Mouse (Mus musculus) adrenal gland, adult 8-10 months (tissue): ENCODE measurements at regions not wholly inside any gene's neighbourhood (a gene's known extent, or its start where the extent isn't known, plus 50 kb on each side); places are given as distances from the start of the nearest gene placed in this dataset.

Source experiments
- DNase-seq: peaks from one replicate; pipeline ENCODE4 v3.0.0; 2022

DNA sequence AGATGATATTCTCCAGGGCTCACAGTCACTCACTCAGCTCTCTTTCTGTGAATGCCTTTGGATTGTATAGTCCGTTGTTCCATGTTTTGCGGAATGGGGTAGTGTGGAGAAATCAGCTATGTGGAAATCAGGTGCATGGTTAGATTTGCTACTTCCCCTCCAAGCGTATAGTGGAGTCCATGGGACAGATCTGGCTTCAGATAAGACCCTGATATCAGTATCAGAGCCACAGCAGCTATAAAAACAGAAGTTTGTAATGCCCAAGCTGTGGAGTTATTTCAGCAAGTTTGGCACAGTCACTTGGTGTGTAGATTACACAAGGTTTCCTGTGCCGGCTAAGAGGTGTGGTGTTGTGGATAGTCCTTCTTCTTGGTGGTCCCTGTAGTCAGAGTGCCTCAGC lies 359.6 kb upstream of the Nr3c2 start:
- DNase-seq = no peak

DNA sequence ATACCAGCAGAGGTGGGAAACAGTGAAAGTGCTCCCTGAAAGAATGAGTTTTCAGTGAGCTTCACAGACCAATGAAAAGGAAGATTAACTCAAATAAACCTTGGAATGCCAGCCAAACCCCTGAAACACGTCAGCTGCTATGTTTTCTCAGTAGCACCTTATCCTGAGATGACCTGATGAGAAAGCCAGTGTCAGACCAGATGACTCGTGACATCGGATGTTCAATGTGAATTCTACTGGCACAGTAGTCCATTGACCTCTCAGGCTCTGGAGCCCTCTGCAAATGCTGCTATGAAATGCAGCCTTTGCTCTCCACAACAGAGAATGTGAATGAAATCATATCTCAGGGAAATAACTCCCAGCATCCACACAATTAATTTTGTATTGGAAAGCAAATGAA lies 358.6 kb upstream of the Nr3c2 start:
- peak; percentile 52 for DNase-seq

DNA sequence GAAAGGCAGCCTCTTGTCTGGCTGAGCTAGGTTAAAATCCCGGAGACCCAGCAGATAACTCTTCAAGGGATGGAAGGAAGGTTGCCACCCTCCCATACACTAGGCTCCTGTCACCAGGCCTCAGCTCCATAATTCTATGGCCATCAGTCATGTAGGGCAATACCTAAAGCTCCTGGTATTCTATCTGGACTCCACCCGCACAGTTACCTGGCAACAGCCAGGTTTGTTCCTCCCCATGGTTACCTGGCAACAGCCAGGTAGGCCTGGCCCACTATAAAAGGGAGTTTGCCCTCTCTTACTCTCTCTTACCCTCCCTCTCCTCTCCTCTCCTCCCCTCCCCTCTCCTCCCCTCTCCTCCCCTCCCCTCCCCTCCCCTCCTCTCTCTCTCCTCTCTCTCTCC lies 347.6 kb upstream of the Nr3c2 start:
- no peak for DNase-seq

DNA sequence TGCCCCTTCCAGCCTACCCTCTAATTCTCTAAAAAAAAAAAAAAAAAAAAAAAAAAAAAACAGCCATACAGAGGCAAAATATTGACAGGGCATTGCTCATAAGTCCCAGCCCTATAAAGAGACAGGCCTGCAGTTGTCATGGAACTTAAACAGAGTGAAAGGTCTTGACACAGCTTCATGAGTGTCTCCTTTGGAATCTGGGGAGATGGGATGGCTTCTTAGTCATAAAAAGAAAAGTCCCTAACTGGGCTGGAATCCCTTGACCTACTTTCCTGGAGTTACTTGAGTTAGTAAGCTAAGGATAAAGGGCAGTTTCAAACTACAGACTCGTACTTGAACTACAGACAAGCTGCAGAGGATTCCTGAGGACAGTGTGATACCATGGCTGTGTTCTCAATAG lies 297.7 kb upstream of the Nr3c2 start:
- no peak for DNase-seq

DNA sequence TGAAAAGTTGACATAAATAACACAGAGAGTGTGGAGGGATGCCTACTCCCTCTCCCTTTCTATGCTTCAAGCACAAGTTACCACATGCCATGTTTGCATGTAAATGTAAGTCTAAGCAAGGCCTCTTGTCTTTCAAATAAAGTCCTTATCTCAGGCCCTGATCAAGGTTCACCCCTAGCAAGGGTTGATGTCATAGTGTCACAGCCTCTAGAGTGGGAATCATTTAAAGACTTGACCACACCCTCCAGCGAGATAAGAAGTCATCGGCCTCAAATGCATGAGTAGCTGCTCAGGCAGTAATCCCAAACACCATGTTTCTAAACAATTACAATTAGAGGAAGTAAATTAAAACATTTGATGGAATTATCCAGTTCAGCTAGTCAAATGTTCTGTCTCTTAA lies 280.5 kb upstream of the Nr3c2 start:
- no peak for DNase-seq

DNA sequence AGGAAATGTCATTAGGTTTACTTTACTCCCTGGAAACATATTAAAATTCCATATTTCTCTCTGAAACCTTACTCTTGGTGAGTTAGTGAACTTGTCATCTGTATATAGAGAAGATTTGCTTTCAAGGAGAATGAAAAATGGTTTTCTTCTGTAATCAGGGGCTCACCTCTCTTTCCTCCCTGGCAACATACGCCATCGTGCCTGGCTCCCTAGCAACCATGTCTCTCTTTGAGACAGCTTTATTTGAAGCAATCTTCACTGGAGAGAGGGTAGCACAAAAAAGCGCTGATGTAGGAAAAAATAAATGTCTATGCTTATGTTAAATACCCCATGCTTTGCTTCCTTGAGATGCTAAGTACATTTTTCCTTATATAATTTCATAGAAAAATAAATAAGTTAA lies 278.4 kb upstream of the Nr3c2 start:
- DNase-seq = no peak

DNA sequence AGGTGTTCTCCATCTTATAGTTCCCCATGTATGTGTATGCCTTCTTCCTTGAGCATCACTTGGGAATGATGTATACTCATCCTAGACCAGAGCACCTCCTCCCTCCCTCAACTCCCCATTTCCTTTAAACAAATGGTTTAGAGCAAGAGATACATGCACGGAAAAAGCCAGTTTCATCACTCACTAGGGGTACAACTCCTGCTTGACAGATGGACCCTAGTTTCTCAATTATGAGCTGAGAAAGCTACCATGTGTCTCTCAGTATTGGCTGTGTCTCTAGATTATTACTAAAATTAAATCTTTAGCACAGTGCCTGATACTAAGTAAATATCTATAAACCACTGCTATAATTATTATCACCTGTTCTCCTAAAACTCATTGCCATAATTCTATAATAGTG lies 266.2 kb upstream of the Nr3c2 start:
- no peak for DNase-seq
